Mouse (Mus musculus): ENCODE results near the gene Ppm1n. TPM values are rescaled to one million over a fixed set of nuclear protein-coding genes. Genes with fewer than 3 reads are reported as not detected.

The Ppm1n gene
- polyA plus RNA-seq, 1 experiment from 2014 or later: not detected

GRCm38 (mm10) chr7:19309278-19309883, 29.5 kb upstream of the Ppm1n start:
- DNase-seq: no peak

GRCm38 (mm10) chr7:19308454-19309277, 28.8 kb upstream of the Ppm1n start:
- peak; percentile 94 for DNase-seq
- TF ChIP-seq EP300 (IDR thresholded peaks at IDR 0.05; ENCODE audit: low read depth) (no peak), CTCF (IDR thresholded peaks at IDR 0.05; ENCODE audit: low read depth) (peak; percentile 63)
- H3K27me3 ChIP-seq (ENCODE audit: insufficient read depth, low read length): peaks cover 44% of the 10 kb centered on the region
- H3K4me1 ChIP-seq (ENCODE audit: insufficient read depth): peaks cover 32% of the 10 kb centered on the region
- peak overlapping the region; percentile 63 for H3K9ac ChIP-seq (replicated peaks)
- H3K27ac ChIP-seq (ENCODE audit: low read depth): peak overlapping the region; percentile 58; the same call in 1 of the 2 replicates
- under 1% methylated on average over 58 of the region's 58 CpGs for WGBS (ENCODE audit: insufficient replicate concordance)
- H3K4me2 ChIP-seq (ENCODE audit: low read depth, low read length): peak overlapping the region; percentile 98
- H3K36me3 ChIP-seq (replicated peaks; ENCODE audit: insufficient read depth, low read length): no peaks in the 10 kb centered on the region
- H3K9me3 ChIP-seq (ENCODE audit: low read length): no peaks in the 10 kb centered on the region
- peak overlapping the region; percentile 53 for H3K4me3 ChIP-seq (ENCODE audit: low read depth, low read length)
- ATAC-seq: peak; percentile 86

More at GRCm38 (mm10) chr7:19309278-19309883, 29.5 kb upstream of the Ppm1n start:
- Histone ChIP-seq H3K9me3 (ENCODE audit: low read length) (no peaks in the 10 kb centered on the region), H3K27ac (ENCODE audit: low read depth) (no peak overlapping the region), H3K27me3 (ENCODE audit: insufficient read depth, low read length) (peaks cover 37% of the 10 kb centered on the region), H3K4me2 (ENCODE audit: low read depth, low read length) (peak overlapping the region; percentile 98), H3K4me3 (ENCODE audit: low read depth, low read length) (peak overlapping the region; percentile 53), H3K36me3 (replicated peaks; ENCODE audit: insufficient read depth, low read length) (no peaks in the 10 kb centered on the region), H3K9ac (replicated peaks) (peak overlapping the region; percentile 41; the same call in 1 of the 2 replicates), H3K4me1 (ENCODE audit: insufficient read depth) (peaks cover 25% of the 10 kb centered on the region)
- ATAC-seq: no peak
- TF ChIP-seq CTCF (IDR thresholded peaks at IDR 0.05; ENCODE audit: low read depth): no peak
- under 1% methylated on average over 48 of the region's 48 CpGs for WGBS (ENCODE audit: insufficient replicate concordance)

DNA sequence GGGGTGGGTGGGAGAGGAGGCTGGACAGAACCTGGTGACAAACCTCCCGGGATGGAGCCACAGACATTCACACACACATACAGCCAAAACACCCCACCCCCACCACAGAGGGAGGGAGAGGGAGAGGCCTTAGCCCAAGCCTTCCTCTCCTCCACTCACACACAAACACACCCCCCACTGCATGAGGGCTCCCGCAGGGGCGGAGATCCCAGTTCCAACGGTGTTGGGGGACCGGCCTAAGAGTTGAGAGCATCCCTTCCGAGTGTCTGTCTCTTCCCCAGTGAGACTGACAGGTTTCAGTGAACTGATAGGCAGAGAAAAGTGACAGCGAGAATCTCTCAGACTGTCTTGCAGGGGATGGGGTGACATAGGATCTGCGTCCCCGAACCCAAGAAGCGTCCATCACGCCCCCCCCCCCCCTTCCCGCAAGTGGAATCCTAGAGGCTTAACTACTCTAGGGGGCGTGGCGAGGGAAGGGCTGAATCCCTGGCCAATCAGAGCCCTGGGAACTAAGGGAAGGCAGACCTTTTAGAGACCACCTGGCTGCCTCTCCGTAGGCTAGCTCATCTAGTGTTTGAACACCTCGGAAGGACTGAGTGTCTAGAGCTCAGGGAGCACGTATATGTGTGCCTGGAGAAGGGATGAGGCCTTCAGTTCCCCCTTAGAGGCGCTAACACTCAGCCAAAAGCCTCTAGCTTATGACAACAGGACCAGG, 28.0 kb upstream of the Ppm1n start:
- DNase-seq: peak; percentile 66
- H3K27me3 ChIP-seq (ENCODE audit: insufficient read depth, low read length): peaks cover 52% of the 10 kb centered on the region
- H3K27ac ChIP-seq (ENCODE audit: low read depth): peak overlapping the region; percentile 58; the same call in 1 of the 2 replicates
- TF ChIP-seq CTCF (IDR thresholded peaks at IDR 0.05; ENCODE audit: low read depth) (no peak), EP300 (IDR thresholded peaks at IDR 0.05; ENCODE audit: low read depth) (no peak)
- peak overlapping the region; percentile 63 for H3K9ac ChIP-seq (replicated peaks)
- H3K4me1 ChIP-seq (ENCODE audit: insufficient read depth): peaks cover 33% of the 10 kb centered on the region
- peak overlapping the region; percentile 98 for H3K4me2 ChIP-seq (ENCODE audit: low read depth, low read length)
- 6% methylated on average over 18 of the region's 18 CpGs for WGBS (ENCODE audit: insufficient replicate concordance)
- peak overlapping the region; percentile 53 for H3K4me3 ChIP-seq (ENCODE audit: low read depth, low read length)
- peak; percentile 45 for ATAC-seq
- H3K9me3 ChIP-seq (ENCODE audit: low read length): no peaks in the 10 kb centered on the region
- no peaks in the 10 kb centered on the region for H3K36me3 ChIP-seq (replicated peaks; ENCODE audit: insufficient read depth, low read length)

DNA sequence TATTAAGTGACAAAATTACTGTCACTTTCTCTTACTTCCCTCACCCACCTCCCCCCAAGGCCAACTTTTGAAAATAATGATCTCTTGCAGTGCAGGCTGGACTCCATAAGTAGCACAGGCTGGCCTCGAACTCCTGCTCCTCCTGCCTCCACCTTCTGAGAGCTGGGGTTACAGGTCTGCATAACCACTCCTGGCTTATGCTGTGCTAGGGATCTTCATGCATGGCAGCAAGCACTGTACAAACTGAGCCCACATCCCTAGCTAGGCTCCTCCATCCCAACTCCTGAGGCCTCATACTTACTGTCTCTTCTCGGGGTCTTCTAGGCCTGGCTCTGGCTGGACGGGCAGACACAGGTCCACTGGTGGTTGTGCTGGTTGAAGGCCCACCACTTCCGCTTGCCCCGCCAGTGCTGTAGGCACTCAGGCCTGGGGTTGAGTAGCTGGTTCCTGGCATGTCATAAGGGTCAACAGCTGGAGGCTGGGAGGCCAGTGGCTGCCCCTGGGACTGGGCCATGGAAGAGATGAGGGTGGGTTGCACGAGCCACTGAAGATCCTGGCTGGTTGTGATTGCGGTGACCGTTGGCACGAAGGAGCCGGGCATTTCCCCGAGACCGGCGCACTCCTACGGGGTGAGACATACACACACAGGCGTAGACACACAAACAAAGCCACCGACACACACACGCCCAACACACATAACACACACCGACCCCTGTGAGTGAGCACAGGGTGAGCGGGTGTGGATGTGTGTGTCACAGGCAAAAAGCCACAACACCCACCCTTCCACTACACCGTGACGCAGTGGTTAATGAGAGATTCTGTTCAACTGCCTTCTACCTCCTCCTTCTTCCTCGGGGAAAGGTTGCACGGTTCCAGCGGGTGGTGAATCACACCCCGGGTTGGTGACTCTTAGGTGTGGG, 27.2 kb upstream of the Ppm1n start:
- 73% methylated on average over 21 of the region's 25 CpGs for WGBS (ENCODE audit: insufficient replicate concordance)
- H3K27me3 ChIP-seq (ENCODE audit: insufficient read depth, low read length): peaks cover 60% of the 10 kb centered on the region
- no peak for DNase-seq

DNA sequence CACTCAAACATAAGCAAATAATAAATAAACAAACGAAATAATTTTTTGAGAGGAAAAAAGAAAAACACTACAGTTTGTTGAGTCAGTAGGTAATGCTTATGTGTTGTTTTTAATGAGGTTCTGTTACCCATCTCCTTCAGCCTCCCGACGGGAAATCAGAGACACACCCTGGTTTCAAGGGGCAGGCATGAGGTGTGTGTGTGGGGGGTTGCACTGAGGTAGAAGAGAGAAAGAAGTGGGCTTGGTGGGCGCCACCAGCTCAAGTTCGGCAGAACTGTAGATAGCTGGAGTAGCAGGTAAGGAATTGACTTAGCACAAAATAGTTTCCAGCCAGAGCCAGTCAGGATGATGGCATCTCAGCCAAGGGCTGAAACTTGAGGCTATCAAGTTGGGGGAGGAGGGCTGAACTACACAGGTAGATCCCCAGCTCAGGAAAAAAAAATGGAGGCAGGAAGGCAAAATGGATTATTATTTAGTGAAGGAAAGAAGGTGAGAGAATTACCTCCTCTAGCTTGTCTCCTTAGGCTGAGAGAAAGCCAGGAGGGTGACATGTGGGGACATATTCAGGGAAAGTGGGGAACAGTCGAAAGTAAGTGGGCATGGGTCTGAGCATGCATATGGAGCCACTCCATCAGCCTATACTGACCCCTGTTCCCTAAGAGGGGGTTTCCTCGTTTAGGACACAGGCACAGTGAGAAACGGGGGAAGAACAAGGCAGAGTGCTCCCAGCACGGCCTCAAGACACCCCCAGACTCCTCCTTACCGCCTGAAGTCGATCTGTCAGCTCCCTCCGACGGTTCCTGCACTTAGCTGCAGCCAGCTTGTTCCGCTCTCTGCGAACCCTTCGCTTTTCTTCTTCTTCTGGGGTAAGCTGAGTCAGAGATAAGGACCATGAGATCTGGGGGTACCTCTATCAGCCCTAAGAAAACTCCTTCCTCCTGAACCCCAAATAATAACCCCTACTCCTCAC, 26.2 kb upstream of the Ppm1n start:
- Histone ChIP-seq H3K36me3 (replicated peaks; ENCODE audit: insufficient read depth, low read length) (no peaks in the 10 kb centered on the region), H3K9me3 (ENCODE audit: low read length) (no peaks in the 10 kb centered on the region), H3K4me1 (ENCODE audit: insufficient read depth) (peaks cover 33% of the 10 kb centered on the region), H3K9ac (replicated peaks) (no peak overlapping the region), H3K27me3 (ENCODE audit: insufficient read depth, low read length) (peaks cover 63% of the 10 kb centered on the region), H3K4me3 (ENCODE audit: low read depth, low read length) (no peak overlapping the region), H3K27ac (ENCODE audit: low read depth) (no peak overlapping the region), H3K4me2 (ENCODE audit: low read depth, low read length) (no peak overlapping the region)
- no peak for TF ChIP-seq CTCF (IDR thresholded peaks at IDR 0.05; ENCODE audit: low read depth)
- no peak for TF ChIP-seq EP300 (IDR thresholded peaks at IDR 0.05; ENCODE audit: low read depth)
- ATAC-seq (no peak), DNase-seq (no peak)
- 48% methylated on average over 16 of the region's 16 CpGs for WGBS (ENCODE audit: insufficient replicate concordance)

More for the DNA sequence above, 27.2 kb upstream of the Ppm1n start:
- Histone ChIP-seq H3K36me3 (replicated peaks; ENCODE audit: insufficient read depth, low read length) (no peaks in the 10 kb centered on the region), H3K4me2 (ENCODE audit: low read depth, low read length) (no peak overlapping the region), H3K4me3 (ENCODE audit: low read depth, low read length) (no peak overlapping the region), H3K9ac (replicated peaks) (no peak overlapping the region), H3K4me1 (ENCODE audit: insufficient read depth) (peaks cover 33% of the 10 kb centered on the region), H3K27ac (ENCODE audit: low read depth) (no peak overlapping the region), H3K9me3 (ENCODE audit: low read length) (no peaks in the 10 kb centered on the region)
- no peak for ATAC-seq
- TF ChIP-seq CTCF (IDR thresholded peaks at IDR 0.05; ENCODE audit: low read depth) (no peak), EP300 (IDR thresholded peaks at IDR 0.05; ENCODE audit: low read depth) (no peak)

Data from liver, postnatal 0 days (tissue).